Mouse (Mus musculus) frontal cortex, postnatal 14 days (tissue): ENCODE data around the gene Fbxo41.

Experiments
- DNase-seq, 2 experiments: peaks; one replicate each; pipeline ENCODE4 v3.0.0; 2022; ENCODE audit warnings: low spot score in 2 of 2

The Fbxo41 gene

GRCm38 (mm10) chr6:85502911-85503250 is at the start of gene Fbxo41:
Gene Fbxo41 (minus strand): TSS chr6:85502994.
- DNase-seq: peak; percentile 61 to 66

- no peak for DNase-seq
Observed at GRCm38 (mm10) chr6:85547642-85548041, 44.8 kb upstream of the Fbxo41 start.

GRCm38 (mm10) chr6:85544251-85544881 is 41.6 kb upstream of the Fbxo41 start:
- peak; percentile 21 to 23 for DNase-seq

- DNase-seq: no peak
Observed at GRCm38 (mm10) chr6:85543351-85544175, 40.8 kb upstream of the Fbxo41 start.

- DNase-seq: peak in 1 of 2 experiments; percentile 45
Observed at GRCm38 (mm10) chr6:85522825-85523224, 20.0 kb upstream of the Fbxo41 start.

GRCm38 (mm10) chr6:85522026-85522425 is 19.2 kb upstream of the Fbxo41 start:
- DNase-seq: no peak

- DNase-seq: peak in 1 of 2 experiments; percentile 27
Observed at GRCm38 (mm10) chr6:85518091-85518693, 15.4 kb upstream of the Fbxo41 start.

- no peak for DNase-seq
Observed at GRCm38 (mm10) chr6:85515941-85516340, 13.1 kb upstream of the Fbxo41 start.

GRCm38 (mm10) chr6:85513531-85513910 is 10.7 kb upstream of the Fbxo41 start, which contains the start of gene Egr4:
Gene Egr4 (minus strand): TSS chr6:85513589.
- peak; percentile 88 to 89 for DNase-seq

GRCm38 (mm10) chr6:85512577-85513530 is 10.1 kb upstream of the Fbxo41 start:
- DNase-seq: peak; percentile 31 to 40

GRCm38 (mm10) chr6:85512056-85512440 is 9.3 kb upstream of the Fbxo41 start:
- no peak for DNase-seq

- DNase-seq: peak in 1 of 2 experiments; percentile 22
Observed at GRCm38 (mm10) chr6:85511286-85512055, 8.7 kb upstream of the Fbxo41 start.

GRCm38 (mm10) chr6:85510476-85510875 is 7.7 kb upstream of the Fbxo41 start:
- peak; percentile 56 to 76 for DNase-seq

GRCm38 (mm10) chr6:85508602-85509001 is 5.8 kb upstream of the Fbxo41 start:
- DNase-seq: no peak

- no peak for DNase-seq
Observed at GRCm38 (mm10) chr6:85504908-85505307, 2.1 kb upstream of the Fbxo41 start.

GRCm38 (mm10) chr6:85502103-85502910 is 487 bp downstream of the Fbxo41 start:
- DNase-seq: peak in 1 of 2 experiments; percentile 27

GRCm38 (mm10) chr6:85501571-85502102 is 1.2 kb downstream of the Fbxo41 start:
- DNase-seq: peak in 1 of 2 experiments; percentile 39

GRCm38 (mm10) chr6:85500416-85500815 is 2.4 kb downstream of the Fbxo41 start:
- no peak for DNase-seq

GRCm38 (mm10) chr6:85498147-85498546 is 4.6 kb downstream of the Fbxo41 start:
- DNase-seq: no peak

- DNase-seq: no peak
Observed at GRCm38 (mm10) chr6:85496976-85497375, 5.8 kb downstream of the Fbxo41 start.
